Mouse (Mus musculus) stomach, embryonic 16.5 days (tissue): ENCODE data around the gene Zfp410. TPM values are rescaled to one million over a fixed set of nuclear protein-coding genes. Genes with fewer than 3 reads are reported as not detected.

Experiments used
- ATAC-seq: fragments of 200-750 bp; cut with Nextera tagmentation; 2 replicates; pipeline ENCODE4 v1.8.0; 2017; ENCODE audit warnings: moderate number of reproducible peaks, moderate TSS enrichment; ENCODE audit not compliant: insufficient read depth, low FRiP score
- H3K27ac ChIP-seq: fragments of 300-500 bp; sonication (generic); 2 replicates; pipeline ENCODE4 v1.5.1; 2014; ENCODE audit warnings: low read length
- H3K27me3 ChIP-seq: fragments of 300-500 bp; sonication (generic); 2 replicates; pipeline ENCODE4 v1.6.1; 2014; ENCODE audit warnings: low read length, control low read depth, mixed read lengths; ENCODE audit not compliant: control insufficient read depth, insufficient read depth
- H3K36me3 ChIP-seq: fragments of 300-500 bp; sonication (generic); 2 replicates; pipeline ENCODE4 v1.6.1; 2014; ENCODE audit warnings: low read length; ENCODE audit not compliant: control insufficient read depth, insufficient read depth
- H3K4me1 ChIP-seq: fragments of 300-500 bp; sonication (generic); 2 replicates; pipeline ENCODE4 v1.6.1; 2014; ENCODE audit warnings: low read length, control low read depth, mixed read lengths; ENCODE audit not compliant: control insufficient read depth, insufficient read depth
- H3K4me2 ChIP-seq: fragments of 300-500 bp; sonication (generic); 2 replicates; pipeline ENCODE4 v1.6.1; 2014; ENCODE audit warnings: low read depth, low read length, mixed read lengths
- H3K4me3 ChIP-seq: fragments of 300-500 bp; sonication (generic); replicated peaks from 2 replicates; pipeline ENCODE4 v1.5.1; 2014; ENCODE audit warnings: mild to moderate bottlenecking, low read length
- H3K9ac ChIP-seq: fragments of 300-500 bp; sonication (generic); 2 replicates; pipeline ENCODE4 v1.6.1; 2014; ENCODE audit warnings: low read length
- H3K9me3 ChIP-seq: fragments of 300-500 bp; sonication (generic); replicated peaks from 2 replicates; pipeline ENCODE4 v1.6.1; 2016; ENCODE audit warnings: low read length, control low read depth; ENCODE audit not compliant: control insufficient read depth
- WGBS: fragments of 180-500 bp; shearing (Covaris S2); extraction: QIAGEN DNeasy Blood & Tissue Kit; methylation state at CpG from one replicate; pipeline ENCODE4 v1.1.7; 2014; 5-methylcytosine and 5-hydroxymethylcytosine counted together
- polyA plus RNA-seq: library from polyadenylated mRNA; unstranded; fragments of >200 nt; fragmentation: Nextera tagmentation; extraction: Ambion mirVana; gene quantifications from 2 replicates; pipeline ENCODE4 v1.2.1, GENCODE M21; 2015

The Zfp410 gene
- polyA plus RNA-seq: 65.4 and 70.2 TPM in 2 replicates

GRCm38 (mm10) chr12:84316721-84317621, at the start of gene Zfp410:
Gene Zfp410 (plus strand): TSS chr12:84316852.
- under 1% methylated on average over 77 of the region's 77 CpGs for WGBS
- Histone ChIP-seq H3K9me3 (no peaks in the 10 kb centered on the region), H3K4me1 (peaks cover 5% of the 10 kb centered on the region), H3K4me3 (peak within 1 kb of the TSS; percentile 82), H3K27me3 (no peaks in the 10 kb centered on the region), H3K4me2 (peak within 1 kb of the TSS; percentile 76), H3K27ac (peak within 1 kb of the TSS; percentile 96), H3K36me3 (no peaks in the 10 kb centered on the region), H3K9ac (peak within 1 kb of the TSS; percentile 98)
- peak; percentile 94 for ATAC-seq

GRCm38 (mm10) chr12:84267264-84267663, 49.4 kb upstream of the Zfp410 start:
- Histone ChIP-seq H3K9ac (no peak overlapping the region), H3K36me3 (no peaks in the 10 kb centered on the region), H3K27ac (no peak overlapping the region), H3K4me3 (no peak overlapping the region), H3K4me2 (no peak overlapping the region), H3K27me3 (no peaks in the 10 kb centered on the region), H3K9me3 (no peaks in the 10 kb centered on the region), H3K4me1 (no peaks in the 10 kb centered on the region)
- no peak for ATAC-seq
- WGBS: 68% methylated on average over 2 of the region's 2 CpGs

- ATAC-seq: no peak
- Histone ChIP-seq H3K4me1 (no peaks in the 10 kb centered on the region), H3K9me3 (no peaks in the 10 kb centered on the region), H3K27ac (no peak overlapping the region), H3K4me3 (no peak overlapping the region), H3K36me3 (no peaks in the 10 kb centered on the region), H3K27me3 (no peaks in the 10 kb centered on the region), H3K4me2 (no peak overlapping the region), H3K9ac (no peak overlapping the region)
- WGBS: 67% methylated on average over 5 of the region's 5 CpGs
Observed at GRCm38 (mm10) chr12:84273366-84273765, 43.3 kb upstream of the Zfp410 start.

- 86% methylated on average over 9 of the region's 9 CpGs for WGBS
- H3K9ac ChIP-seq: no peak overlapping the region
- no peaks in the 10 kb centered on the region for H3K9me3 ChIP-seq
- no peak for ATAC-seq
- H3K4me2 ChIP-seq: no peak overlapping the region
- H3K36me3 ChIP-seq: no peaks in the 10 kb centered on the region
- no peaks in the 10 kb centered on the region for H3K4me1 ChIP-seq
- H3K27ac ChIP-seq: no peak overlapping the region
- no peaks in the 10 kb centered on the region for H3K27me3 ChIP-seq
- no peak overlapping the region for H3K4me3 ChIP-seq
Observed at GRCm38 (mm10) chr12:84275288-84275687, 41.4 kb upstream of the Zfp410 start.

- Histone ChIP-seq H3K9me3 (no peaks in the 10 kb centered on the region), H3K27me3 (no peaks in the 10 kb centered on the region), H3K4me1 (no peaks in the 10 kb centered on the region), H3K4me3 (no peak overlapping the region), H3K9ac (no peak overlapping the region), H3K27ac (no peak overlapping the region), H3K36me3 (no peaks in the 10 kb centered on the region), H3K4me2 (no peak overlapping the region)
- 71% methylated on average over 2 of the region's 2 CpGs for WGBS
- no peak for ATAC-seq
Observed at GRCm38 (mm10) chr12:84276288-84276687, 40.4 kb upstream of the Zfp410 start.

- ATAC-seq: no peak
- H3K4me2 ChIP-seq: no peak overlapping the region
- no peaks in the 10 kb centered on the region for H3K4me1 ChIP-seq
- no peaks in the 10 kb centered on the region for H3K27me3 ChIP-seq
- H3K27ac ChIP-seq: no peak overlapping the region
- no peaks in the 10 kb centered on the region for H3K36me3 ChIP-seq
- no peaks in the 10 kb centered on the region for H3K9me3 ChIP-seq
- no peak overlapping the region for H3K9ac ChIP-seq
- WGBS: 80% methylated on average over 4 of the region's 4 CpGs
- H3K4me3 ChIP-seq: no peak overlapping the region
Observed at GRCm38 (mm10) chr12:84276799-84277198, 39.9 kb upstream of the Zfp410 start.

GRCm38 (mm10) chr12:84277832-84278231, 38.8 kb upstream of the Zfp410 start:
- Histone ChIP-seq H3K4me3 (no peak overlapping the region), H3K9ac (no peak overlapping the region), H3K4me2 (no peak overlapping the region), H3K27ac (no peak overlapping the region), H3K27me3 (no peaks in the 10 kb centered on the region), H3K4me1 (no peaks in the 10 kb centered on the region), H3K36me3 (no peaks in the 10 kb centered on the region), H3K9me3 (no peaks in the 10 kb centered on the region)
- ATAC-seq: no peak
- 73% methylated on average over 3 of the region's 3 CpGs for WGBS

- H3K4me1 ChIP-seq: no peaks in the 10 kb centered on the region
- WGBS: 76% methylated on average over 7 of the region's 7 CpGs
- no peak overlapping the region for H3K4me2 ChIP-seq
- no peak overlapping the region for H3K4me3 ChIP-seq
- H3K9ac ChIP-seq: no peak overlapping the region
- ATAC-seq: no peak
- H3K27ac ChIP-seq: no peak overlapping the region
- H3K9me3 ChIP-seq: no peaks in the 10 kb centered on the region
- no peaks in the 10 kb centered on the region for H3K36me3 ChIP-seq
- H3K27me3 ChIP-seq: no peaks in the 10 kb centered on the region
Observed at GRCm38 (mm10) chr12:84278901-84279300, 37.8 kb upstream of the Zfp410 start.

GRCm38 (mm10) chr12:84284391-84284790, 32.3 kb upstream of the Zfp410 start:
- Histone ChIP-seq H3K4me1 (0 out of 2 replicates have a peak, but pooled peaks cover 2% of the 10 kb centered on the region), H3K4me2 (peak overlapping the region; percentile 74), H3K27me3 (no peaks in the 10 kb centered on the region), H3K4me3 (peak overlapping the region; percentile 62; the same call in 1 of the 2 replicates), H3K9ac (peak overlapping the region; percentile 81; the same call in 1 of the 2 replicates), H3K9me3 (no peaks in the 10 kb centered on the region), H3K27ac (no peak overlapping the region), H3K36me3 (no peaks in the 10 kb centered on the region)
- WGBS: 75% methylated on average over 14 of the region's 14 CpGs
- ATAC-seq: no peak
